Mouse (Mus musculus): ENCODE measurements around the gene Cyb561d2. TPM values are rescaled to one million over a fixed set of nuclear protein-coding genes. Genes with fewer than 3 reads are reported as not detected.

Cyb561d2 gene
- total and polyA plus RNA-seq, 3 experiments = 23.8 to 37.8 (median 35.7) TPM

DNA sequence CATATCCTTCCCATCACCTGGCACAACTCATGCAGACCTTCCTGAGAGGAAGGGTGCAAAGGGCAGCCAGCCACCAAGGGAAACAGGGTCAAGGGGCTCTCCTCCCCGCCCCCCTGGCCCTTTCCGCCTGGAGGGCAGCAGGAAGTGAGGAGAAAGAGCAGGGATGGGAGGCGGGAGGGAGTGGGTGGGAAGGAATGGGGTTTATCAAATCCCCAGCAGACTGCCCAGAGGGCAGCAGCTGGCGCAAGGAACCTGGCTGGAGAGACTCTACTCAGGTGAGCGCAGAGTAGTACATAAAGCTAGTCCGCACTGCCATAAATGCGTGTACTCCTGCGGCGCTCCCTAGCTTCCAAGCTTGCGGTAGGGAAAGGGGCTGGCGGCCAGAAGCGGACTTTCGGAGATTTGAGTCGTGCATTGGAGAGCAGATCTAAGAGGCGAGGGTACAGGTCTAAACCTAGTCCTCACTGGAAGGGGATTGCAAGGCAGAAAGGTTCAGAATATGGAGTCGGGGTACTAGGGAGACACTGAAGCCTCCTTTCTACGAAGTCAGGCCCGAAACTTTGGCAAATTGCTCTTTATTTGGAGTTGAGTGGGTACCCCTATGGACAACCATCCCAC lies 25.8 kb upstream of the Cyb561d2 start, which contains the start of gene Hyal2:
Hyal2 (plus strand) TSS at position 244 of the 618 bp plus-strand sequence.
- Histone ChIP-seq H3K4me2 (ENCODE audit: insufficient read depth, low read depth, poor library complexity, severe bottlenecking) (peak within 1 kb of the TSS; percentile 65; the same call in 1 of the 2 replicates), H3K9me3 (replicated peaks; ENCODE audit: low read length) (no peaks in the 10 kb centered on the region), H3K79me2 (replicated peaks; ENCODE audit: control insufficient read depth, extremely low read depth, insufficient read depth, poor library complexity, severe bottlenecking) (peaks cover 9% of the 10 kb centered on the region), H3K27ac (ENCODE audit: insufficient read depth, low read depth) (no peak within 1 kb of the TSS), H3K36me3 (replicated peaks in 1 of 2; ENCODE audit: control insufficient read depth in 1 of 2, insufficient read depth in 1 of 2, low read length in 1 of 2) (peaks cover 34 to 54% of the 10 kb centered on the region in 2 experiments), H3K4me3 (replicated peaks in 1 of 3; ENCODE audit: low read depth in 2 of 3, low read length in 2 of 3, poor library complexity in 1 of 3) (peak within 1 kb of the TSS; percentile 80 to 83 (median 80)), H3K27me3 (replicated peaks) (no peaks in the 10 kb centered on the region), H3K4me1 (ENCODE audit: control insufficient read depth in 1 of 2, insufficient read depth in 2 of 2) (peaks cover 23 to 54% of the 10 kb centered on the region in 2 experiments), H3K9ac (ENCODE audit: insufficient read depth, low read depth) (peak within 1 kb of the TSS; percentile 79)
- dilution Hi-C loops (cut with MboI; ENCODE audit: extremely low pct_ligation_motif_present, extremely low pct_unique_long_range_greater_than_20kb, low sequenced_read_pairs) (no loop called here), in situ Hi-C loops (cut with MboI; ENCODE audit: low pct_ligation_motif_present, low pct_unique_long_range_greater_than_20kb, low sequenced_read_pairs) (no loop called here)
- no peak for DNase-seq (ENCODE audit: extremely low read depth)
- TF ChIP-seq EP300 (IDR thresholded peaks at IDR 0.05; ENCODE audit: low read length) (no peak), JUN (IDR thresholded peaks at IDR 0.05; ENCODE audit: insufficient read depth, low read depth, low read length) (no peak), SIN3A (IDR thresholded peaks at IDR 0.05; ENCODE audit: low read length) (no peak), NRF1 (IDR thresholded peaks at IDR 0.05; ENCODE audit: low read depth, low read length) (no peak), ZNF384 (IDR thresholded peaks at IDR 0.05; ENCODE audit: low read depth, low read length) (no peak), MAX (IDR thresholded peaks at IDR 0.05; ENCODE audit: low read length) (no peak), ZMIZ1 (IDR thresholded peaks at IDR 0.05; ENCODE audit: low read depth, low read length) (no peak), GABPA (IDR thresholded peaks at IDR 0.05; ENCODE audit: insufficient replicate concordance, low read depth, low read length) (no peak), E2F4 (IDR thresholded peaks at IDR 0.05; ENCODE audit: insufficient replicate concordance, low read depth, low read length) (no peak)

DNA sequence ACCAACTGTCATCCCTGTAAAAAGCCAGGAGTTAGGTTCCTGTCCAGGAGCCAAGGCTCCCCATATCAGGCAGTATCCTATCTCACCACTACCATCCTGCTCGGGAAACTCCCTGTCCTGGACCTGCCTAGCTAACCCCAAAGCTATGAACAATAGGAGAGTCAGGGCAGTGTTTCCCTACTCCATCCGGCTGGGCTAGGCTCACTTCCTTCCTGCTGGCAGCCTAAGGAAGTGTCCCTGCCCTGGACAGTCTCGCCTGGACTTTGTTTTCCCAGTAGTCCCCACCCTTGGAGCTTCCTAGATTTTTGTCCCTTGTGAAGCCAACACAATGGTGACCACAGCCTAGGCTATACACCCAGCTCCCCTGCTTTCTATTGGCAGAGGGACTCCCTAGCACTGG lies 24.9 kb upstream of the Cyb561d2 start:
- Histone ChIP-seq H3K36me3 (replicated peaks in 1 of 2; ENCODE audit: control insufficient read depth in 1 of 2, insufficient read depth in 1 of 2, low read length in 1 of 2) (peaks cover 29 to 50% of the 10 kb centered on the region in 2 experiments), H3K27ac (ENCODE audit: insufficient read depth, low read depth) (no peak overlapping the region), H3K9me3 (replicated peaks; ENCODE audit: low read length) (no peaks in the 10 kb centered on the region), H3K4me1 (ENCODE audit: control insufficient read depth in 1 of 2, insufficient read depth in 2 of 2) (peaks cover 23 to 64% of the 10 kb centered on the region in 2 experiments), H3K27me3 (replicated peaks) (no peaks in the 10 kb centered on the region), H3K79me2 (replicated peaks; ENCODE audit: control insufficient read depth, extremely low read depth, insufficient read depth, poor library complexity, severe bottlenecking) (peaks cover 9% of the 10 kb centered on the region), H3K9ac (ENCODE audit: insufficient read depth, low read depth) (no peak overlapping the region), H3K4me3 (replicated peaks in 1 of 3; ENCODE audit: low read depth in 2 of 3, low read length in 2 of 3, poor library complexity in 1 of 3) (no peak overlapping the region), H3K4me2 (ENCODE audit: insufficient read depth, low read depth, poor library complexity, severe bottlenecking) (no peak overlapping the region)
- DNase-seq (ENCODE audit: extremely low read depth) = no peak
- no peak for TF ChIP-seq MEF2A (IDR thresholded peaks at IDR 0.05; ENCODE audit: borderline replicate concordance, low read depth, low read length)
- no peak for TF ChIP-seq ELF1 (IDR thresholded peaks at IDR 0.05; ENCODE audit: low read depth, low read length)
- TF ChIP-seq UBTF (IDR thresholded peaks at IDR 0.05; ENCODE audit: low read depth, low read length) = no peak
- no peak for TF ChIP-seq POLR2A (IDR thresholded peaks at IDR 0.05; ENCODE audit: low read depth, low read length)
- no peak for TF ChIP-seq MXI1 (IDR thresholded peaks at IDR 0.05; ENCODE audit: low read depth, low read length)
- no peak for TF ChIP-seq HCFC1 (IDR thresholded peaks at IDR 0.05; ENCODE audit: low read depth, low read length)
- TF ChIP-seq GABPA (IDR thresholded peaks at IDR 0.05; ENCODE audit: insufficient replicate concordance, low read depth, low read length) = no peak
- TF ChIP-seq CTCF (conservative IDR thresholded peaks at IDR 0.05 in 1 of 2, IDR thresholded peaks at IDR 0.05 in 1 of 2; ENCODE audit: low read depth in 2 of 2, low read length in 2 of 2) = no peak
- TF ChIP-seq ZC3H11A (IDR thresholded peaks at IDR 0.05; ENCODE audit: low read depth, low read length) = no peak
- no peak for TF ChIP-seq MYC (IDR thresholded peaks at IDR 0.05; ENCODE audit: low read depth, low read length)
- no peak for TF ChIP-seq NRF1 (IDR thresholded peaks at IDR 0.05; ENCODE audit: low read depth, low read length)
- no peak for TF ChIP-seq JUND (conservative IDR thresholded peaks at IDR 0.05; ENCODE audit: low read depth, low read length)
- TF ChIP-seq NELFE (IDR thresholded peaks at IDR 0.05; ENCODE audit: low read depth, low read length) = no peak
- no peak for TF ChIP-seq RAD21 (IDR thresholded peaks at IDR 0.05; ENCODE audit: low read depth, low read length)
- no peak for TF ChIP-seq KAT2A (IDR thresholded peaks at IDR 0.05; ENCODE audit: insufficient replicate concordance, low read length)
- no peak for TF ChIP-seq TCF12 (IDR thresholded peaks at IDR 0.05; ENCODE audit: low read depth, low read length)
- TF ChIP-seq SIN3A (IDR thresholded peaks at IDR 0.05; ENCODE audit: low read length) = no peak
- TF ChIP-seq MAX (IDR thresholded peaks at IDR 0.05; ENCODE audit: low read length) = no peak
- dilution Hi-C loops (cut with MboI; ENCODE audit: extremely low pct_ligation_motif_present, extremely low pct_unique_long_range_greater_than_20kb, low sequenced_read_pairs) (no loop called here), in situ Hi-C loops (cut with MboI; ENCODE audit: low pct_ligation_motif_present, low pct_unique_long_range_greater_than_20kb, low sequenced_read_pairs) (no loop called here)

Data from CH12.LX (cell line).